Mouse (Mus musculus): ENCODE measurements at regions not wholly inside any gene's neighbourhood (a gene's known extent, or its start where the extent isn't known, plus 50 kb on each side); places are given as distances from the start of the nearest gene placed in this dataset.

DNA sequence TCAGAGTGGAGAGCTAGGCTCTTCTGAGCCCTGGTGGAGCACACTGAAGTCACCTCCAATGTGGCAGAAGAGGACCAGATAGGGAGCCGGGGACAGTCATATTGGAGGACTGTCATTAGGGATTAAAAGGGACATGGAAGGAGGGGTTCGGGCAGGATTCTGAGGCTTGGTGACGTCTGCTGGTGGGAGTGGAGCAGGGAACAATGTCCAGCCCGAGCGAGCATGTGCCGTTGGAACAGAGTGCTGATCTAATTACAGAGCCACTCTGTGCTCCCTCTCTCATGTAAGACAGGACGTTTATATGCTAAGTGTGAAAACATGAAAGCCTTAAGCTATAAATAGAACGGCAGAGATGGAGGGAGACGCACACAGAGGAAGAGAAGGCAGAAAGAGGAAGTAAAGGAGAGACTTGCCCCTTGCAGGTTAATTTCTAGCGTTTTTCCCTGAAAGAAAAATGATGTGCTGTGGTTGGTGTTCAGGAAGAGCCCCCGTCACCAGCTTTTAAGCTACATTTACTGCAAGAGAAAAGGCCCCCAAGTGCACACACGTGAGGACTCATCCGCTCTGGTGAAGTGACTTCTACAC lies 475.2 kb downstream of the Insc start:
- TF ChIP-seq CTCF (IDR thresholded peaks at IDR 0.05; ENCODE audit: low read depth, low read length) (no peak), POLR2A (IDR thresholded peaks at IDR 0.05; ENCODE audit: insufficient read depth, low read length) (no peak)

All from ES-Bruce4 (cell line).